Mouse (Mus musculus): ENCODE data around the gene Cenps.
"Not testable (repeated sequence)": the region's sequence is repeated elsewhere in the genome, so short reads cannot be mapped to it uniquely, and the experiment has no call there.

GRCm38 (mm10) chr4:149119978-149120562, 17.4 kb downstream of the Cenps start:
- TF ChIP-seq POLR2A (IDR thresholded peaks at IDR 0.05; ENCODE audit: extremely low read depth, insufficient read depth, low read length); CTCF (IDR thresholded peaks at IDR 0.05; ENCODE audit: low read depth, low read length): not testable (repeated sequence)
